Mouse (Mus musculus): ENCODE results near the gene Rbm3. TPM values are rescaled to one million over a fixed set of nuclear protein-coding genes. Genes with fewer than 3 reads are reported as not detected.

Rbm3 gene
- 286 TPM for polyA plus RNA-seq (2014; fragmentation: Illumina TruSeq; extraction: RNeasy Lipid Tissue Mini Kit (QIAGEN cat#74804); ENCODE audit: low read depth, low replicate concordance)

GRCm38 (mm10) chrX:8145153-8145991 lies at the start of gene Rbm3:
Rbm3 (minus strand) TSS chrX:8145880.

DNA sequence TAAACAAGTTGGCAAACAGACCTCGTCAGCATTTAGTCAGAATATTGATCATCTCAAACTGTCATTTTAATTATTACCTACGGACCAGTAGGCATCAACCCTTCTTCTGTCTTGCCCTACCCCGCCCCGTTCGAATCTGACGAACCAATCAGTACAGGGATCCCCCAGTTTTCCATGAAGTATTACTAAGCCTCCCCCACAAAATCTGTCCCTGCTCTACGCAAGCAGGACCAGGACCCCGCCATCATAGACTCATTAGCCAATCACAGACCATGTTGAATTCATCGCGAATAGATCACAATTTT lies 47.7 kb upstream of the Rbm3 start, which contains the start of gene Ebp:
Ebp (minus strand) TSS at position 94 of the 305 bp plus-strand sequence.

DNA sequence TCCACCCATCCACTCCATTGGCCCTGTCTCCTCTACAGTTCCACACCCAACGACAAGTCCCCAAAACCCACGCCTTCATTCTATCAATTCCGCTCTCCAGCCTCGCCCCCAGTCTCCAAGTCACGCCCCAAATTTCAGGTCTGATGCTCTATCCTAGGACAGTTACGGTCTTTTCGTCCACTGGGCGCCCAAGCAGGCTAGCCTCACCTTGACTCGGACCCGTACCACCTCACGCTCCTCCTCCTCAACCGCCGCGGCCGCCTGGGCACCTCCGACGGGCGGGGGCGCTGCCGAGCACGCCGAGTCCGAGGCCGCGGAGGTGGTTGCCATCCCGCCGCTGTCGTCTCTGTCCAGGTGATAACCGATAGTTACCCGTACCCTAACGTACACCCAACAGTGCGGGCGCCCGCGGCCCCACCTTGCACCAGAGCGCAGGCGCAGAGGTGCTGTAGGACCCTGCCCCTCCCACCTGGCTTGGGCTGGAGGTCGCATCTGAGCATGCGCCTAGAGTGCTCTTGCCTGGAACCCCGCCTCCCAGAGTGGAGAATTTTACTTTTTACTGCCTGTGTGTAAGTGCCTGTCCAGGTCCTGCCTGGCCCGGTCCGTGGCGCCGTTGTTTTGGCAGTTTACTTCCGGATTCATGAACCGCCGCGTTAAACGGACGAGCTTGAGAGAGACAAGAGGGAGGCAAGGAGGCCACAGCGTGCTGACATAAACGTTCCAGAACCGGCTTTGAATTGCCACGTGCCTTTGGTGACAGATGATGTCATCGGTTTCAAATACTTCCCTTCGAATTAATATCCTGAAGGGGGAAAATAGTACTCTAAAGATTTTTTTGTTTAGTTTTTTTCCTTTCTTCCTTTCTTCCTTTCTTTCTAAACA lies 30.1 kb upstream of the Rbm3 start, which contains the start of gene Tbc1d25:
Tbc1d25 (minus strand) TSS at position 678 of the 882 bp plus-strand sequence.

GRCm38 (mm10) chrX:8132017-8132976 lies 13.4 kb downstream of the Rbm3 start, which contains the start of gene Wdr13:
Wdr13 (minus strand) TSS chrX:8132892.

DNA sequence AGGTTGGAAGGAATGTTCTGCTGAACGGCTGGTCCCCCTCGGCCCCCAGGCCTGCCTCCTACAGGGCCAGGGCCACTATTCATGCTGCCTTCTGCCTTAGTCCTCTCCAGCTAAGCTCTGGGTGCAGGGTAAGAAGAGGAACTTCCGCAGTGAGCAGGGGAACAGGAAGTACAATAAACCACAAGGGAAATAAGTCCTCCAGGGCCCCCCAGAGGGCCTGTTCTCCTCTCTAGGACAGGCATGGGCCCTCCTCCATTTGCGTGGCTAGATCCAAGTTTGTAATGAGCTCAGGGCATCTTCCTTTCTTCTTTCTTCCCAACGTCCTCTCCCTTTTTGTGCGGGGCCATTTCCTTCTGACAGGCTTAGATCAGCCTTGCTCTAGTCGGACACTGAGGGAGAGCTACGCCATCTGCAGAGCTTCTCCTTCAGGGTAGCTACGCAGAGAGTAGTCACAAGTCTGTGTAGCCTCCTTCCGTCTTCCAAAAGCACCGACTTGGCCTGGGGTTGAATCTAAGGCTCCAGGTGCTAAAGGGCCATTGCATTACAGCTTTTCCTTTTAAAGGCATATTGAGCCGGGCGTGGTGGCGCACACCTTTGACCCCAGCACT lies 55.2 kb downstream of the Rbm3 start, which contains the start of gene Was:
Was (minus strand) TSS at position 153 of the 608 bp plus-strand sequence.

Other genes with a start within 250 kb of the Rbm3 start
- 45.8 TPM for gene Pqbp1, start 246.6 kb downstream of the Rbm3 start, polyA plus RNA-seq (2014; fragmentation: Illumina TruSeq; extraction: RNeasy Lipid Tissue Mini Kit (QIAGEN cat#74804); ENCODE audit: low read depth, low replicate concordance)
- 7.5 TPM for gene Timm17b, start 246.5 kb downstream of the Rbm3 start, polyA plus RNA-seq (2014; fragmentation: Illumina TruSeq; extraction: RNeasy Lipid Tissue Mini Kit (QIAGEN cat#74804); ENCODE audit: low read depth, low replicate concordance)
- gene Gm10491, start 238.0 kb downstream of the Rbm3 start, polyA plus RNA-seq (2014; fragmentation: Illumina TruSeq; extraction: RNeasy Lipid Tissue Mini Kit (QIAGEN cat#74804); ENCODE audit: low read depth, low replicate concordance): not detected
- not detected for gene Gm10490, start 236.3 kb downstream of the Rbm3 start, polyA plus RNA-seq (2014; fragmentation: Illumina TruSeq; extraction: RNeasy Lipid Tissue Mini Kit (QIAGEN cat#74804); ENCODE audit: low read depth, low replicate concordance)
- gene Pcsk1n, start 226.1 kb downstream of the Rbm3 start, polyA plus RNA-seq (2014; fragmentation: Illumina TruSeq; extraction: RNeasy Lipid Tissue Mini Kit (QIAGEN cat#74804); ENCODE audit: low read depth, low replicate concordance): not detected
- gene Eras, start 217.3 kb downstream of the Rbm3 start, polyA plus RNA-seq (2014; fragmentation: Illumina TruSeq; extraction: RNeasy Lipid Tissue Mini Kit (QIAGEN cat#74804); ENCODE audit: low read depth, low replicate concordance): not detected
- gene Hdac6, start 198.0 kb downstream of the Rbm3 start, polyA plus RNA-seq (2014; fragmentation: Illumina TruSeq; extraction: RNeasy Lipid Tissue Mini Kit (QIAGEN cat#74804); ENCODE audit: low read depth, low replicate concordance): 1.9 TPM
- gene Gata1, start 167.8 kb downstream of the Rbm3 start, polyA plus RNA-seq (2014; fragmentation: Illumina TruSeq; extraction: RNeasy Lipid Tissue Mini Kit (QIAGEN cat#74804); ENCODE audit: low read depth, low replicate concordance): not detected
- not detected for gene Glod5, start 127.4 kb downstream of the Rbm3 start, polyA plus RNA-seq (2014; fragmentation: Illumina TruSeq; extraction: RNeasy Lipid Tissue Mini Kit (QIAGEN cat#74804); ENCODE audit: low read depth, low replicate concordance)
- 7.9 TPM for gene Suv39h1, start 71.1 kb downstream of the Rbm3 start, polyA plus RNA-seq (2014; fragmentation: Illumina TruSeq; extraction: RNeasy Lipid Tissue Mini Kit (QIAGEN cat#74804); ENCODE audit: low read depth, low replicate concordance)
- 0.64 TPM for gene Was, start 55.4 kb downstream of the Rbm3 start, polyA plus RNA-seq (2014; fragmentation: Illumina TruSeq; extraction: RNeasy Lipid Tissue Mini Kit (QIAGEN cat#74804); ENCODE audit: low read depth, low replicate concordance)
- 69.2 TPM for gene Wdr13, start 13.0 kb downstream of the Rbm3 start, polyA plus RNA-seq (2014; fragmentation: Illumina TruSeq; extraction: RNeasy Lipid Tissue Mini Kit (QIAGEN cat#74804); ENCODE audit: low read depth, low replicate concordance)
- gene Tbc1d25, start 30.3 kb upstream of the Rbm3 start, polyA plus RNA-seq (2014; fragmentation: Illumina TruSeq; extraction: RNeasy Lipid Tissue Mini Kit (QIAGEN cat#74804); ENCODE audit: low read depth, low replicate concordance): 0.64 TPM
- gene Ebp, start 47.6 kb upstream of the Rbm3 start, polyA plus RNA-seq (2014; fragmentation: Illumina TruSeq; extraction: RNeasy Lipid Tissue Mini Kit (QIAGEN cat#74804); ENCODE audit: low read depth, low replicate concordance): 23.3 TPM
- gene Porcn, start 60.6 kb upstream of the Rbm3 start, polyA plus RNA-seq (2014; fragmentation: Illumina TruSeq; extraction: RNeasy Lipid Tissue Mini Kit (QIAGEN cat#74804); ENCODE audit: low read depth, low replicate concordance): 3.0 TPM
- gene Ftsj1, start 106.5 kb upstream of the Rbm3 start, polyA plus RNA-seq (2014; fragmentation: Illumina TruSeq; extraction: RNeasy Lipid Tissue Mini Kit (QIAGEN cat#74804); ENCODE audit: low read depth, low replicate concordance): 12.4 TPM
- gene Slc38a5, start 125.3 kb upstream of the Rbm3 start, polyA plus RNA-seq (2014; fragmentation: Illumina TruSeq; extraction: RNeasy Lipid Tissue Mini Kit (QIAGEN cat#74804); ENCODE audit: low read depth, low replicate concordance): not detected
- not detected for gene Ssxb10, start 181.5 kb upstream of the Rbm3 start, polyA plus RNA-seq (2014; fragmentation: Illumina TruSeq; extraction: RNeasy Lipid Tissue Mini Kit (QIAGEN cat#74804); ENCODE audit: low read depth, low replicate concordance)
- gene Ssxb9, start 221.1 kb upstream of the Rbm3 start, polyA plus RNA-seq (2014; fragmentation: Illumina TruSeq; extraction: RNeasy Lipid Tissue Mini Kit (QIAGEN cat#74804); ENCODE audit: low read depth, low replicate concordance): not detected